Comparison of ENCODE assay signal across 30 mouse cellular contexts in genomic region chr14:76775387-76775924, GRCm38 (mm10).
DNase-seq lines count a peak whose midpoint lies in the region; ATAC-seq lines count a peak whose summit lies in the region.
"Had no signal": no experiment of that assay in that cellular context is flagged by ENCODE, and none has a peak within 500 bp of the region (broad histone marks: within the 10 kb centered on the region; RNA-seq: fewer than 3 reads in every experiment).

No protein-coding gene starts in this region.

- no peaks in the 10 kb centered on the region for H3K36me3 ChIP-seq in heart, embryonic 10.5 days
- no peaks in the 10 kb centered on the region for H3K36me3 ChIP-seq in heart, embryonic 16.5 days (ENCODE audit: control insufficient read depth, insufficient read depth)
- H3K36me3 ChIP-seq: embryonic facial prominence, embryonic 15.5 days; limb, embryonic 10.5 days; limb, embryonic 15.5 days; liver, embryonic 13.5 days had no signal

- H3K9ac ChIP-seq in heart, embryonic 16.5 days (ENCODE audit: low read length) = no peak overlapping the region
- H3K9ac ChIP-seq: embryonic facial prominence, embryonic 15.5 days; limb, embryonic 15.5 days; liver, embryonic 13.5 days had no signal

- H3K4me3 ChIP-seq in heart, embryonic 10.5 days = no peak overlapping the region
- no peak overlapping the region for H3K4me3 ChIP-seq in heart, embryonic 16.5 days (ENCODE audit: low read length)
- H3K4me3 ChIP-seq: embryonic facial prominence, embryonic 15.5 days; heart, adult 2 months; limb, embryonic 10.5 days; limb, embryonic 15.5 days; liver, embryonic 13.5 days; megakaryocyte, embryonic 14.5 days had no signal

- peaks cover 37% of the 10 kb centered on the region for H3K4me1 ChIP-seq in heart, embryonic 10.5 days
- peaks cover 20% of the 10 kb centered on the region for H3K4me1 ChIP-seq in heart, embryonic 16.5 days (ENCODE audit: control insufficient read depth, insufficient read depth, low read length)
- H3K4me1 ChIP-seq: liver, embryonic 13.5 days had no signal

- no peak overlapping the region for H3K4me2 ChIP-seq in heart, embryonic 16.5 days (ENCODE audit: low read depth, low read length)
- H3K4me2 ChIP-seq: embryonic facial prominence, embryonic 15.5 days; limb, embryonic 15.5 days; liver, embryonic 13.5 days had no signal

- no peaks in the 10 kb centered on the region for H3K9me3 ChIP-seq in heart, embryonic 10.5 days
- no peaks in the 10 kb centered on the region for H3K9me3 ChIP-seq in heart, embryonic 16.5 days (replicated peaks; ENCODE audit: control insufficient read depth, low read length)
- H3K9me3 ChIP-seq: embryonic facial prominence, embryonic 15.5 days; limb, embryonic 10.5 days; limb, embryonic 15.5 days; liver, embryonic 13.5 days had no signal

- peak overlapping the region; percentile 74 for H3K27ac ChIP-seq in heart, embryonic 10.5 days
- H3K27ac ChIP-seq in heart, embryonic 16.5 days (ENCODE audit: low read length) = no peak overlapping the region
- H3K27ac ChIP-seq: embryonic facial prominence, embryonic 15.5 days; heart, adult 2 months; limb, embryonic 10.5 days; limb, embryonic 15.5 days; liver, embryonic 13.5 days; stomach, postnatal 0 days had no signal

- ATAC-seq in heart, embryonic 16.5 days (replicated peaks; ENCODE audit: extremely low read depth, insufficient read depth, low FRiP score) = peak; percentile 63
- ATAC-seq: CD4-positive, CD25-positive, alpha-beta regulatory T cell, adult 4 months; forebrain, embryonic 14.5 days; hindbrain, embryonic 16.5 days; lung, postnatal 0 days had no signal

- WGBS in heart, embryonic 10.5 days = 12% methylated on average over 3 of the region's 3 CpGs
- WGBS in heart, embryonic 16.5 days = 26% methylated on average over 3 of the region's 3 CpGs

- DNase-seq in heart, embryonic 10.5 days (ENCODE audit: low spot score) = no peak
- no peak for DNase-seq in heart, adult 9 months (ENCODE audit: low spot score in 2 of 2)
- no peak for DNase-seq in heart, postnatal 25 days (ENCODE audit: low spot score)
- peak; percentile 34 for DNase-seq in NIH3T3 (ENCODE audit: low read depth)
- peak; percentile 56 for DNase-seq in yolk sac, embryonic 10.5 days (ENCODE audit: low spot score)
- DNase-seq in layer of hippocampus, postnatal 25 days (ENCODE audit: extremely low spot score in 1 of 2, low spot score in 1 of 2) = no peak
- DNase-seq: adrenal gland, adult 8-10 months; cerebellum, adult 2 months; cerebellum, postnatal 14 days; gastrocnemius, postnatal 25 days; heart, adult 2 months; kidney, adult 9 months; kidney, postnatal 10 days; liver, embryonic 13.5 days; lung, adult 18-20 months; lung, postnatal 4 days; midbrain, embryonic 14.5 days; spleen, adult 18-20 months; thymus, adult 2 months; thymus, postnatal 36 days had no signal

- intact Hi-C loops in heart, postnatal 25 days (cut with DNase I) = loop anchor here (5.0 kb wide), 1 partner anchor 97 kb away; no protein-coding TSS in a partner anchor

- no peaks in the 10 kb centered on the region for H3K27me3 ChIP-seq in heart, embryonic 10.5 days (ENCODE audit: insufficient read depth, poor library complexity, severe bottlenecking)
- H3K27me3 ChIP-seq in heart, embryonic 16.5 days (ENCODE audit: control insufficient read depth, insufficient read depth, low read length) = no peaks in the 10 kb centered on the region
- H3K27me3 ChIP-seq: embryonic facial prominence, embryonic 15.5 days; limb, embryonic 15.5 days; liver, embryonic 13.5 days had no signal

Comparison
In these comparisons a context has a peak if more than half of its experiments do, and no peak if none do; other contexts are left out.
1. DNase-seq: peak in NIH3T3 (single experiment) and yolk sac, embryonic 10.5 days (single experiment); none in heart, embryonic 10.5 days (single experiment), heart, adult 9 months (0 of 2), heart, postnatal 25 days (single experiment) and layer of hippocampus, postnatal 25 days (0 of 2).